Mouse (Mus musculus) midbrain, embryonic 12.5 days (tissue): ENCODE measurements at regions not wholly inside any gene's neighbourhood (a gene's known extent, or its start where the extent isn't known, plus 50 kb on each side); places are given as distances from the start of the nearest gene placed in this dataset.

Source experiments
- ATAC-seq: fragments of 200-750 bp; cut with Nextera tagmentation; 2 replicates; pipeline ENCODE4 v1.8.0; 2017; ENCODE audit warnings: low read depth, moderate TSS enrichment, moderate library complexity; ENCODE audit not compliant: low FRiP score
- H3K27ac ChIP-seq: fragments of 300-500 bp; sonication (generic); replicated peaks from 2 replicates; pipeline ENCODE4 v1.5.1; 2016; ENCODE audit warnings: mild to moderate bottlenecking
- H3K27me3 ChIP-seq: fragments of 300-500 bp; sonication (generic); 2 replicates; pipeline ENCODE4 v1.6.1; 2016; ENCODE audit warnings: mild to moderate bottlenecking
- H3K36me3 ChIP-seq: fragments of 300-500 bp; sonication (generic); 2 replicates; pipeline ENCODE4 v1.6.1; 2016
- H3K4me1 ChIP-seq: fragments of 300-500 bp; sonication (generic); 2 replicates; pipeline ENCODE4 v1.6.1; 2016
- H3K4me2 ChIP-seq: fragments of 300-500 bp; sonication (generic); replicated peaks from 2 replicates; pipeline ENCODE4 v1.6.1; 2016; ENCODE audit warnings: mild to moderate bottlenecking, moderate library complexity
- H3K4me3 ChIP-seq: fragments of 300-500 bp; sonication (generic); 2 replicates; pipeline ENCODE4 v1.5.1; 2016; ENCODE audit warnings: mild to moderate bottlenecking
- H3K9ac ChIP-seq: fragments of 300-500 bp; sonication (generic); replicated peaks from 2 replicates; pipeline ENCODE4 v1.6.1; 2016; ENCODE audit warnings: mild to moderate bottlenecking, moderate library complexity
- H3K9me3 ChIP-seq: fragments of 300-500 bp; sonication (generic); 2 replicates; pipeline ENCODE4 v1.6.1; 2016; ENCODE audit warnings: mild to moderate bottlenecking
- WGBS: fragments of 180-500 bp; shearing (Covaris S2); methylation state at CpG from one replicate; pipeline ENCODE4 v1.1.7; 2016; 5-methylcytosine and 5-hydroxymethylcytosine counted together

- no peak overlapping the region for H3K27ac ChIP-seq
- 85% methylated on average over 1 of the region's 1 CpGs for WGBS
- H3K9me3 ChIP-seq: no peaks in the 10 kb centered on the region
- no peaks in the 10 kb centered on the region for H3K4me1 ChIP-seq
- H3K36me3 ChIP-seq: no peaks in the 10 kb centered on the region
- ATAC-seq: no peak
- H3K4me2 ChIP-seq: no peak overlapping the region
- H3K27me3 ChIP-seq: no peaks in the 10 kb centered on the region
- no peak overlapping the region for H3K4me3 ChIP-seq
- H3K9ac ChIP-seq: no peak overlapping the region
Measured at GRCm38 (mm10) chr1:105169455-105170113, 186.9 kb downstream of the Rnf152 start.

DNA sequence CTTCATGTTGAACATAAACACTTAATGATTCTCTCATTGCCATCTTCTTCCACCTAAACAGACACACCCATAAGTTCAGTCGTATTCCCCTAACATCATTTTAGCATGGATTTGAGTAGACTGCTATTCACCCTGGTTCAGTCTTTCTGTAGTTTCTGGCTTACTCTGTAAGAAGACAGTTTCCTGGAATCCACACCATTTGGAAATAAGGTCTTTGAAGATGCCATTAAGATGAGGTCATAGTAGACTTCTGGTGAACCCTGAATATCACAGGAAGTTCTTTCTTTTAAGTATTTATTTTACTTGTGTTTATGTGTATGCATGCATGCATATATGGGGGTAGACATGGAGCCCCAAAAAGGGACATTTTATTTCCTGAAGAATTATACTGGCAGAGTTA is 187.7 kb downstream of the Rnf152 start:
- no peaks in the 10 kb centered on the region for H3K36me3 ChIP-seq
- no peaks in the 10 kb centered on the region for H3K4me1 ChIP-seq
- H3K27ac ChIP-seq: no peak overlapping the region
- H3K4me2 ChIP-seq: no peak overlapping the region
- no peaks in the 10 kb centered on the region for H3K9me3 ChIP-seq
- WGBS: 95% methylated on average over 1 of the region's 1 CpGs
- no peak overlapping the region for H3K9ac ChIP-seq
- H3K4me3 ChIP-seq: no peak overlapping the region
- no peak for ATAC-seq
- H3K27me3 ChIP-seq: no peaks in the 10 kb centered on the region

DNA sequence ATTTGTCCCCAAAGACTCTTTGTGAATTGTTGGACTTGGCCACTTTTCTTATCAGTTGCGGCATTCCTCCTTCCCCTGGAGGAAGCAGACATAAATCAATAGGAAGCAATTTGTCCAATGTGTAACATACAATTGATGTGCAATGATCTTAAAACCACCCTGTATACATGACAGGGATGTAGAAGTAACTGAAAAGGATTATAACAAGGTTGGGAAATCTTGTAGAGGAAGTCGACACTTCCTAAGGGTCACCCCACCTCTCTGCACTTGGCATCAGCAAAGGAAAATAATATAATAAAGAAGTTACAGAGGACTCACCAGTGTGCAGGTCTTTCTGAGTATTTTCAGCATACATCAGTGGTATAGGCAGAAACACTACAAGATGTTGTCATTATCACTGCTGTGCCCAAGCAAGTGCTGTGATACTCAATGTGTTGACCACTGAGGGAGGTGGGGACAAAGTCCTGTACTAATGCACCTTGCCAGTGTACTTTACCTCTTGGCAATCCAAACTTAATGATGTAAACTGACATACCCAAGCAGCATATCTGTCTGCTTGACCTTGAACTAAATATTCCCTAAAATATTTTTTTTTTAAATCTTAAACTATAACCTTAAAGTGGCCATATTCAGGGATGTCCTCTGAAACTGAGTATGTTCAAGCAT is 198.9 kb downstream of the Rnf152 start:
- H3K36me3 ChIP-seq: no peaks in the 10 kb centered on the region
- no peak overlapping the region for H3K9ac ChIP-seq
- 88% methylated on average over 2 of the region's 2 CpGs for WGBS
- no peaks in the 10 kb centered on the region for H3K27me3 ChIP-seq
- H3K9me3 ChIP-seq: no peaks in the 10 kb centered on the region
- H3K4me2 ChIP-seq: no peak overlapping the region
- no peak for ATAC-seq
- H3K27ac ChIP-seq: no peak overlapping the region
- no peaks in the 10 kb centered on the region for H3K4me1 ChIP-seq
- no peak overlapping the region for H3K4me3 ChIP-seq

- H3K27me3 ChIP-seq: no peaks in the 10 kb centered on the region
- no peak overlapping the region for H3K4me2 ChIP-seq
- H3K36me3 ChIP-seq: no peaks in the 10 kb centered on the region
- H3K4me3 ChIP-seq: no peak overlapping the region
- no peak for ATAC-seq
- H3K27ac ChIP-seq: no peak overlapping the region
- no peaks in the 10 kb centered on the region for H3K4me1 ChIP-seq
- 81% methylated on average over 6 of the region's 6 CpGs for WGBS
- H3K9me3 ChIP-seq: no peaks in the 10 kb centered on the region
- H3K9ac ChIP-seq: no peak overlapping the region
Measured at GRCm38 (mm10) chr1:105152175-105152828, 204.2 kb downstream of the Rnf152 start.

- Histone ChIP-seq H3K36me3 (no peaks in the 10 kb centered on the region), H3K4me3 (no peak overlapping the region), H3K9me3 (no peaks in the 10 kb centered on the region), H3K4me2 (no peak overlapping the region), H3K9ac (no peak overlapping the region), H3K4me1 (no peaks in the 10 kb centered on the region), H3K27me3 (no peaks in the 10 kb centered on the region), H3K27ac (no peak overlapping the region; the same call in 1 of the 2 replicates)
- ATAC-seq: peak; percentile 52; the same call in 1 of the 2 replicates
- WGBS: 28% methylated on average over 1 of the region's 1 CpGs
Measured at GRCm38 (mm10) chr1:105151466-105151846, 205.1 kb downstream of the Rnf152 start.

- Histone ChIP-seq H3K9me3 (no peaks in the 10 kb centered on the region), H3K4me3 (no peak overlapping the region), H3K4me2 (no peak overlapping the region), H3K36me3 (no peaks in the 10 kb centered on the region), H3K27ac (no peak overlapping the region), H3K4me1 (no peaks in the 10 kb centered on the region), H3K9ac (no peak overlapping the region), H3K27me3 (no peaks in the 10 kb centered on the region)
- WGBS: 74% methylated on average over 12 of the region's 12 CpGs
- ATAC-seq: peak; percentile 45; the same call in 1 of the 2 replicates
Measured at GRCm38 (mm10) chr1:105150624-105151465, 205.7 kb downstream of the Rnf152 start.

GRCm38 (mm10) chr1:105148792-105149191 is 207.7 kb downstream of the Rnf152 start:
- H3K27ac ChIP-seq: no peak overlapping the region
- WGBS: 93% methylated on average over 2 of the region's 2 CpGs

GRCm38 (mm10) chr1:105148048-105148447 is 208.5 kb downstream of the Rnf152 start:
- Histone ChIP-seq H3K9me3 (no peaks in the 10 kb centered on the region), H3K4me2 (no peak overlapping the region), H3K4me3 (no peak overlapping the region), H3K9ac (no peak overlapping the region), H3K36me3 (no peaks in the 10 kb centered on the region), H3K27ac (no peak overlapping the region), H3K27me3 (no peaks in the 10 kb centered on the region), H3K4me1 (no peaks in the 10 kb centered on the region)
- no peak for ATAC-seq

More at GRCm38 (mm10) chr1:105148792-105149191, 207.7 kb downstream of the Rnf152 start:
- no peaks in the 10 kb centered on the region for H3K9me3 ChIP-seq
- H3K4me3 ChIP-seq: no peak overlapping the region
- H3K4me1 ChIP-seq: no peaks in the 10 kb centered on the region
- no peaks in the 10 kb centered on the region for H3K36me3 ChIP-seq
- no peak overlapping the region for H3K4me2 ChIP-seq
- H3K9ac ChIP-seq: no peak overlapping the region
- no peaks in the 10 kb centered on the region for H3K27me3 ChIP-seq
- ATAC-seq: no peak

DNA sequence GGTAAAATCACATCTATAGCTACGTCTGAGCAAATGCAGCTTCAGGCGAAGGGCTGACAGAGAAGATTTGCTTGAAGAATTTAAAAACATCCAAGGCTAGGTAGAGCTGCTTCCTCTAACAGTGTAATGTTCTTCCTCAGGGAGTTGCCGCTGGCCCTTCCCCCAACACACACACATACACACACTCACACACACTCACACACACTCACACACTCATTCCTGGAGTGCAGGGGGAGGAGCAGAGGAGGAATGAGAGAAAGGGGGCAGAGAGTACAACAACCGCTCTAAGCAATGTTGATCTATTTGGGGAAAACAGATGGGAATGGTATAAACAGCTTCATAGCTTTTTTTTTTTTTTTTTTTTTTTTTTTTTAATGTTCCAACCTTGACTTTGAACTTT is 232.6 kb downstream of the Rnf152 start:
- WGBS: 83% methylated on average over 4 of the region's 4 CpGs

DNA sequence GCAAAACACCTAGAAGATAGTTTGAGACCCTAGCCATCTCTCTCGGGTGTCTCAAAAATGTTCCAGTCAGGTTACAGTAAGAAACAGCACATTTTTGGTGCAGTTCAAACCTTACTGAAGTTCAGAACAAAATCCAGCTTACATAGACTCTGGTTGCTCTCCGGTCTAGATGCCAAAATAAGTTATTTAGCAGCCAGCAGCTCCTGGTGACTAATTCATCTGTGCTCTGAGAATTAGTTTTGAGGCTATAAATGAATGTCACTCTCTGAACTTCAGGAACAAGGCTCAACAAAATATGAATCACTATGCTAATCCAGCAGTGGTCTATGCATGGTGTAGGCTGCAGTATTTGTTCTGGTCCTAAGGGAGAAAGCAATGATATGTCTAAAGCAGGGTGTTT is 238.6 kb downstream of the Rnf152 start:
- ATAC-seq: no peak
- no peaks in the 10 kb centered on the region for H3K9me3 ChIP-seq
- no peak overlapping the region for H3K9ac ChIP-seq
- no peak overlapping the region for H3K4me3 ChIP-seq
- no peak overlapping the region for H3K4me2 ChIP-seq
- H3K4me1 ChIP-seq: no peaks in the 10 kb centered on the region
- H3K36me3 ChIP-seq: no peaks in the 10 kb centered on the region
- WGBS: 87% methylated on average over 2 of the region's 2 CpGs
- H3K27me3 ChIP-seq: no peaks in the 10 kb centered on the region
- H3K27ac ChIP-seq: no peak overlapping the region

More for the DNA sequence above, 232.6 kb downstream of the Rnf152 start:
- Histone ChIP-seq H3K9me3 (no peaks in the 10 kb centered on the region), H3K4me3 (no peak overlapping the region), H3K9ac (no peak overlapping the region), H3K4me2 (no peak overlapping the region), H3K36me3 (no peaks in the 10 kb centered on the region), H3K27me3 (no peaks in the 10 kb centered on the region), H3K27ac (no peak overlapping the region), H3K4me1 (no peaks in the 10 kb centered on the region)
- no peak for ATAC-seq

DNA sequence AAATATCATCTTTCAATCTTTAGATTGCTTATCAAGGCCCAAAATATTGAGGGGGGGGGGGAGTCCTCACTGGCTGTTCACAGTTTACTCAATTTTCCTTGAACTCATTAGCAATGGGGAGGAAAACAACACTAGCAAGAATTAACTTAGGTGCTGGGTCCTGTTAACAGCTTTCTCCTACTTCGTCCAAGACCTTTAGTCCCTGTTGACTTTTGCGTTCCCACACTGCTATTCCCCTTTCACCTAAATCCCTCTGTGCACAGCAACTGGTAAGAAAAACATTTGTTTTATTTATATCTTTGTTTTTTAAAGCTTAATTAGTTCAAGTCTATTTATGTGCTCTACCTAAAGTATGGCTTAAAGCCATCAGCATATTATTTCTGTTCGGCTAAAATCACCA is 240.3 kb downstream of the Rnf152 start:
- 88% methylated on average over 3 of the region's 3 CpGs for WGBS
- Histone ChIP-seq H3K36me3 (no peaks in the 10 kb centered on the region), H3K27ac (no peak overlapping the region), H3K4me1 (0 out of 2 replicates have a peak, but pooled peaks cover 4% of the 10 kb centered on the region), H3K4me3 (no peak overlapping the region), H3K4me2 (no peak overlapping the region), H3K9me3 (no peaks in the 10 kb centered on the region), H3K9ac (no peak overlapping the region), H3K27me3 (no peaks in the 10 kb centered on the region)
- no peak for ATAC-seq

GRCm38 (mm10) chr1:105115391-105115790 is 241.1 kb downstream of the Rnf152 start:
- no peak overlapping the region for H3K27ac ChIP-seq
- H3K9me3 ChIP-seq: no peaks in the 10 kb centered on the region
- ATAC-seq: no peak
- no peak overlapping the region for H3K4me3 ChIP-seq
- no peak overlapping the region for H3K9ac ChIP-seq
- WGBS: 88% methylated on average over 6 of the region's 6 CpGs
- H3K4me1 ChIP-seq: 0 out of 2 replicates have a peak, but pooled peaks cover 5% of the 10 kb centered on the region
- H3K36me3 ChIP-seq: no peaks in the 10 kb centered on the region
- no peak overlapping the region for H3K4me2 ChIP-seq
- no peaks in the 10 kb centered on the region for H3K27me3 ChIP-seq
